Mouse (Mus musculus) intestine, embryonic 14.5 days (tissue): ENCODE measurements at regions not wholly inside any gene's neighbourhood (a gene's known extent, or its start where the extent isn't known, plus 50 kb on each side); places are given as distances from the start of the nearest gene placed in this dataset.

Source experiments
- ATAC-seq: fragments of 200-750 bp; cut with Nextera tagmentation; replicated peaks from 2 replicates; pipeline ENCODE4 v1.8.0; 2017; ENCODE audit warnings: low read depth, moderate number of reproducible peaks, moderate TSS enrichment, moderate library complexity; ENCODE audit not compliant: low FRiP score, low TSS enrichment
- DNase-seq: peaks from one replicate; pipeline ENCODE4 v3.0.0-alpha.2; 2018; ENCODE audit warnings: low spot score
- H3K27ac ChIP-seq: fragments of 300-500 bp; sonication (generic); 2 replicates; pipeline ENCODE4 v1.5.1; 2014; ENCODE audit warnings: low read depth, mild to moderate bottlenecking, control low read depth
- H3K27me3 ChIP-seq: fragments of 300-500 bp; sonication (generic); replicated peaks from 2 replicates; pipeline ENCODE4 v1.6.1; 2014; ENCODE audit warnings: low read length, control low read depth; ENCODE audit not compliant: control insufficient read depth, insufficient read depth
- H3K36me3 ChIP-seq: fragments of 300-500 bp; sonication (generic); 2 replicates; pipeline ENCODE4 v1.6.1; 2014; ENCODE audit warnings: low read length, control low read depth; ENCODE audit not compliant: control insufficient read depth, insufficient read depth
- H3K4me1 ChIP-seq: fragments of 300-500 bp; sonication (generic); replicated peaks from 2 replicates; pipeline ENCODE4 v1.6.1; 2014; ENCODE audit warnings: low read length, control low read depth, mixed read lengths; ENCODE audit not compliant: control insufficient read depth, insufficient read depth
- H3K4me2 ChIP-seq: fragments of 300-500 bp; sonication (generic); 2 replicates; pipeline ENCODE4 v1.6.1; 2014; ENCODE audit warnings: low read length
- H3K4me3 ChIP-seq: fragments of 300-500 bp; sonication (generic); 2 replicates; pipeline ENCODE4 v1.5.1; 2014; ENCODE audit warnings: low read depth, low read length, control low read depth, mixed read lengths
- H3K9ac ChIP-seq: fragments of 300-500 bp; sonication (generic); 2 replicates; pipeline ENCODE4 v1.6.1; 2014; ENCODE audit warnings: mild to moderate bottlenecking, low read length
- H3K9me3 ChIP-seq: fragments of 300-500 bp; sonication (generic); 2 replicates; pipeline ENCODE4 v1.6.1; 2016; ENCODE audit warnings: low read length, control low read depth; ENCODE audit not compliant: control insufficient read depth
- WGBS: fragments of 180-500 bp; shearing (Covaris S2); extraction: QIAGEN DNeasy Blood & Tissue Kit; methylation state at CpG from one replicate; pipeline ENCODE4 v1.1.7; 2014; 5-methylcytosine and 5-hydroxymethylcytosine counted together

- WGBS: 90% methylated on average over 1 of the region's 1 CpGs
- no peak for ATAC-seq
Measured at GRCm38 (mm10) chr13:90537525-90537924, 367.6 kb downstream of the Atp6ap1l start.

DNA sequence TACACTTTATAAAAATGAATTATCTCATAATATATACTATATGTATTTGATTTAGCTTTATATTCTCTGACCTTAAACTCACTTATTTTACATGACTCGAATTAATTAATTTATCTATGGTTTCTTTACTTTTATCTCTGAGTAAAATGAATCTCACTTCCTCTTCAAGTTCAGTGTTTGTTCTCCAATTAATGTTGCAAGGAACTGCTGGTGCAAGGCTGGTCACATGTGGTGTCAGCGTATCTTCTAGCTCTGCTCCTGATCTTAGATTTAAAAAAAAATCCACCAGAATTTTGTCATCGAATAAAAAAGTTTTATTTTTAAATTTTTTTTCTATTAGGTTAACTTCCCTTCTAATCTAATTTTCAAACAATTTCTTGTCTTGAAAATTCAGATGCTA, 378.2 kb downstream of the Atp6ap1l start:
- Histone ChIP-seq H3K4me1 (no peaks in the 10 kb centered on the region), H3K9me3 (no peaks in the 10 kb centered on the region), H3K36me3 (no peaks in the 10 kb centered on the region), H3K9ac (no peak overlapping the region), H3K27ac (no peak overlapping the region), H3K4me2 (no peak overlapping the region), H3K27me3 (no peaks in the 10 kb centered on the region), H3K4me3 (no peak overlapping the region)
- ATAC-seq (no peak), DNase-seq (no peak)
- WGBS: 87% methylated on average over 3 of the region's 3 CpGs

More at GRCm38 (mm10) chr13:90537525-90537924, 367.6 kb downstream of the Atp6ap1l start:
- Histone ChIP-seq H3K9ac (no peak overlapping the region), H3K27me3 (no peaks in the 10 kb centered on the region), H3K27ac (no peak overlapping the region), H3K36me3 (no peaks in the 10 kb centered on the region), H3K4me1 (no peaks in the 10 kb centered on the region), H3K4me2 (no peak overlapping the region), H3K9me3 (no peaks in the 10 kb centered on the region), H3K4me3 (no peak overlapping the region)
- no peak for DNase-seq

DNA sequence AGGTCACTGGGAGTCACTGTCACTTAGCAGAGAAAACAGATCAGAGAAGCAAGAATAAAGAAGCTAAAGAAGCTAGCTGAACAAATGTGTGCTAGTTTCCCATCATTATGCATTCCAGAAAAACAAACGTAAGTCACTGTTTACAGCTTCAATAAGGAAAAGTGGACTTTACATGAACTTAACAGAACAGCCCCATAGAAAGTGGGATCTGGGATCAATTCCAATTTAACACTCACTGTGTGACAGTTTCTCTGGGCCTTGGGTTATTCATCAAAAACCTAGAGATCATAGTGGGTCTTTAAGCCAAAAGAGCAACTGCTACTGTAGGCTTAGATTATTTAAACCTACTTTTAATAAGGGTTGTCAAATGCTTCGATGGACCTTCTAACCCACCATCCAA, 379.4 kb downstream of the Atp6ap1l start:
- H3K27me3 ChIP-seq: no peaks in the 10 kb centered on the region
- ATAC-seq (no peak), DNase-seq (no peak)
- no peak overlapping the region for H3K4me2 ChIP-seq
- H3K4me1 ChIP-seq: no peaks in the 10 kb centered on the region
- no peak overlapping the region for H3K9ac ChIP-seq
- H3K36me3 ChIP-seq: no peaks in the 10 kb centered on the region
- WGBS: 73% methylated on average over 2 of the region's 2 CpGs
- no peak overlapping the region for H3K27ac ChIP-seq
- no peak overlapping the region for H3K4me3 ChIP-seq
- H3K9me3 ChIP-seq: no peaks in the 10 kb centered on the region

- ATAC-seq: no peak
- 34% methylated on average over 4 of the region's 4 CpGs for WGBS
- H3K4me3 ChIP-seq: no peak overlapping the region
- no peak overlapping the region for H3K4me2 ChIP-seq
- no peaks in the 10 kb centered on the region for H3K9me3 ChIP-seq
- no peaks in the 10 kb centered on the region for H3K27me3 ChIP-seq
- no peak for DNase-seq
- H3K9ac ChIP-seq: no peak overlapping the region
- H3K36me3 ChIP-seq: no peaks in the 10 kb centered on the region
- peak overlapping the region; percentile 57; the same call in 1 of the 2 replicates for H3K27ac ChIP-seq
- peaks cover 3% of the 10 kb centered on the region; the same call in 1 of the 2 replicates for H3K4me1 ChIP-seq
Measured at GRCm38 (mm10) chr13:90521758-90522245, 383.4 kb downstream of the Atp6ap1l start.

GRCm38 (mm10) chr13:90520992-90521757, 384.0 kb downstream of the Atp6ap1l start:
- Histone ChIP-seq H3K4me3 (no peak overlapping the region), H3K36me3 (no peaks in the 10 kb centered on the region), H3K4me2 (no peak overlapping the region), H3K9ac (no peak overlapping the region), H3K9me3 (no peaks in the 10 kb centered on the region), H3K27me3 (no peaks in the 10 kb centered on the region), H3K4me1 (peaks cover 3% of the 10 kb centered on the region), H3K27ac (peak overlapping the region; percentile 57; the same call in 1 of the 2 replicates)
- no peak for DNase-seq
- ATAC-seq: peak; percentile 93
- 55% methylated on average over 4 of the region's 4 CpGs for WGBS

GRCm38 (mm10) chr13:90515773-90516503, 389.2 kb downstream of the Atp6ap1l start:
- WGBS: 28% methylated on average over 3 of the region's 3 CpGs
- no peak overlapping the region for H3K4me3 ChIP-seq

GRCm38 (mm10) chr13:90513867-90514266, 391.3 kb downstream of the Atp6ap1l start:
- WGBS: 67% methylated on average over 4 of the region's 4 CpGs
- ATAC-seq: no peak

More at GRCm38 (mm10) chr13:90515773-90516503, 389.2 kb downstream of the Atp6ap1l start:
- Histone ChIP-seq H3K27ac (peak overlapping the region; percentile 88), H3K27me3 (no peaks in the 10 kb centered on the region), H3K9me3 (no peaks in the 10 kb centered on the region), H3K4me2 (no peak overlapping the region), H3K4me1 (peaks cover 3% of the 10 kb centered on the region), H3K9ac (no peak overlapping the region), H3K36me3 (no peaks in the 10 kb centered on the region)
- peak; percentile 84 for DNase-seq
- peak; percentile 92 for ATAC-seq

DNA sequence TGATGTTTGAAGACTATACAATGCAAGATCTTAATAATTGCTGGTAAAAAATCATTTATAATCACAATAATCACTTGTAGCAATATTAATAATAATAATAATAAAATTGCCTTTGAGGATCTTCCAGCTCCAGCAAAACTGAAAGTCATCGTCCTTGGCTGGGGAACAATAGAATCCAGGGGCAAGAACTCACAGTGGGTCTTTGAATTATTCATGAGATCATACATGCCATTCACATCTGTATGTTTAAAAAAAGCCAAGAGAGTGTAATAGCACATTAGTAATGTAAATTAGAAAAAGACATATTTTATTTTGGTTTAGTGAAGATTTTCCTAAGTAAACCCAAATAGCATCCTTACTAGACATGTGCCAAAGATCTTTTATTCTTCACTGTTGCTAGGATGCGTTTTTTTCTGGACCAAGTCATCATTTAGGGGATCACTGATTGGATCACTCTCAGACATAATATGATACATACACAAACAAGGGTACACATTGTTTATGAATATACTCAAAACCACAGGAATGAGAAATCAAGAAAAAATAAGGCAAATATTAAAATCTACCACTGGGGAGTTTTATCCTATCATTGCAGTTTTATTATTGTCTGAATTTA, 392.3 kb downstream of the Atp6ap1l start:
- no peak overlapping the region for H3K9ac ChIP-seq
- 89% methylated on average over 2 of the region's 2 CpGs for WGBS
- ATAC-seq (no peak), DNase-seq (no peak)
- peaks cover 3% of the 10 kb centered on the region for H3K4me1 ChIP-seq
- no peaks in the 10 kb centered on the region for H3K27me3 ChIP-seq
- H3K36me3 ChIP-seq: no peaks in the 10 kb centered on the region
- H3K9me3 ChIP-seq: no peaks in the 10 kb centered on the region
- no peak overlapping the region for H3K27ac ChIP-seq
- H3K4me2 ChIP-seq: no peak overlapping the region
- H3K4me3 ChIP-seq: no peak overlapping the region

More at GRCm38 (mm10) chr13:90513867-90514266, 391.3 kb downstream of the Atp6ap1l start:
- Histone ChIP-seq H3K4me2 (no peak overlapping the region), H3K4me1 (peaks cover 3% of the 10 kb centered on the region), H3K9me3 (no peaks in the 10 kb centered on the region), H3K4me3 (no peak overlapping the region), H3K9ac (no peak overlapping the region), H3K27me3 (no peaks in the 10 kb centered on the region), H3K36me3 (no peaks in the 10 kb centered on the region), H3K27ac (no peak overlapping the region)
- DNase-seq: no peak
